Mouse (Mus musculus) gastrocnemius, adult 18-20 months (tissue): Measurements from ENCODE around the gene Slc39a11. TPM values are rescaled to one million over a fixed set of nuclear protein-coding genes. Genes with fewer than 3 reads are reported as not detected.

Experiments
- DNase-seq: peaks from one replicate; pipeline ENCODE4 v3.0.0; 2021; ENCODE audit warnings: low spot score
- total RNA-seq, 2 experiments: library from RNA; stranded (reverse); gene quantifications; 2 replicates each; pipeline ENCODE4 v1.2.3; 2021

The Slc39a11 gene
- total RNA-seq, 2 experiments from 2014 or later = 1.5 to 2.4 TPM

DNA sequence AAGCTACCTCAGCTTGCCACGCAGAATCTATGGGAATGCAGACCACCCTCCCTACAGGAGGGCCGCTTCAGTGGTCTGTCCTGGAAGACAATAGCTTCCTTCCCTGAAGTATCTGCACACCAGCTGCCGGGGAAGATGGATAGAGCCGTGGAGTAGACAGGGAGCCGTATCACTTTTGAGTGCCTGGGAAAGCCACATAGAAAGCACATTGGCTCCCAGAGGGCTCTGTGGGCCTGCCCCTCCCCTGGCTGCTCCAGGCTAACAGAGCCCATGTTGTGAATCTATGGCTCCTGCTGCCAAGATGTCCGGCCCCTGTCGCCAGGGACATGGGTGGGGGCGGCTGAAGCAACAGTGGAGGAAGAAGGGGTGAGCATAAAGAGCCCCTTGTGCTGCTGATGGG is 355.4 kb downstream of the Slc39a11 start:
- no peak for DNase-seq

DNA sequence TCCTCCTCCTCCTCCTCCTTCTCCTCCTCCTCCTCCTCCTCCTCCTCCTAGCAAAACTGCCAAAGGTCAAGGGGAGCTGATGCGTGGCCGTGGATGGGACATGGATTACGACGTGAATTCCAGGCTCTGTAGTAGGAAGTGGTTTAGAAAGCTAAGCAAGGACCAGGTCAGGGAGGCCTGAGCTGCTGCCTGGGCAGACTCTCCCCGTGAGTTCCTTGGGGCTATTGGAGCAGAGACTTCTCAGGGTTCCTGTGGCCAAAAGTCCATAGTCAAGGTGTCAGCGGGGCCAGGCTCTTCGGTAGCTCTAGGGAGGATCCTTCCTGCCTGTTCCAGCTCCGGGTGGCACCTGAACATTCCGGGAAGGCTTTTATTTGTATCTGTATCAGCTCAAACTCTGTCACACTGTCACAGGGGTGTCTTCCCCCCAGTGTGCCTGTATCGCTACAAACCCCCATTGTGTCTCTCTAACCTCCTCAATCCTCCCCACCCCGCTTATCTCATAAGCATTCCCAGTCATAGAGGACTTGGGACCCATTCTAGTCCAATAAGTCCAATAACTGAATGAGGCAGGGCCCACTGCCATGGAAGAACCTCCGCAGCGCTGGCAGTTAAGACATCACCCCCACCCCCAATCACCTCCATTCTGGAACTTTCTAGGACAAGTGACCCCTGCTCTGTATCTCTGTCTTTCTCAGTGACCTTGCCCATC is 356.8 kb downstream of the Slc39a11 start:
- no peak for DNase-seq

GRCm38 (mm10) chr11:113291781-113292714 is 357.8 kb downstream of the Slc39a11 start:
- peak; percentile 37 for DNase-seq

DNA sequence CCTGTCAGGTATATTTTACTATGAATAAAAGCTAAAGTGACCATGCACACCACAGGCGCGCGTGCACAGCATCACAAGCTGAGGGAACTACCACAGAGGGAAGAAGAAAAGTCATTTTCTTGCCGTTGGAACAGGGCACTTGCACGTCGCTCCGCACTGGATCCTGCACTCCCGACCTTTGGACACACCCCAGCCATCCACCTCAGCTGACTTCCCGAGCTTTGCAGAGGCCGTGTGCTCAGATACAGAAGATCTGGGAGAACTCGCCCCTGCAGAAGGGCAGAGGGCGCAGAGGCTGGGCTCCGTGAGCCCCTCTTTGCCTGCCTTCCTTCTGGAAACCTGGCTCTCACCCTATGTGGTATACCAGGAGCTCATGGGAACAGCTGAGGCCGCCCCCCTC is 359.0 kb downstream of the Slc39a11 start:
- no peak for DNase-seq

DNA sequence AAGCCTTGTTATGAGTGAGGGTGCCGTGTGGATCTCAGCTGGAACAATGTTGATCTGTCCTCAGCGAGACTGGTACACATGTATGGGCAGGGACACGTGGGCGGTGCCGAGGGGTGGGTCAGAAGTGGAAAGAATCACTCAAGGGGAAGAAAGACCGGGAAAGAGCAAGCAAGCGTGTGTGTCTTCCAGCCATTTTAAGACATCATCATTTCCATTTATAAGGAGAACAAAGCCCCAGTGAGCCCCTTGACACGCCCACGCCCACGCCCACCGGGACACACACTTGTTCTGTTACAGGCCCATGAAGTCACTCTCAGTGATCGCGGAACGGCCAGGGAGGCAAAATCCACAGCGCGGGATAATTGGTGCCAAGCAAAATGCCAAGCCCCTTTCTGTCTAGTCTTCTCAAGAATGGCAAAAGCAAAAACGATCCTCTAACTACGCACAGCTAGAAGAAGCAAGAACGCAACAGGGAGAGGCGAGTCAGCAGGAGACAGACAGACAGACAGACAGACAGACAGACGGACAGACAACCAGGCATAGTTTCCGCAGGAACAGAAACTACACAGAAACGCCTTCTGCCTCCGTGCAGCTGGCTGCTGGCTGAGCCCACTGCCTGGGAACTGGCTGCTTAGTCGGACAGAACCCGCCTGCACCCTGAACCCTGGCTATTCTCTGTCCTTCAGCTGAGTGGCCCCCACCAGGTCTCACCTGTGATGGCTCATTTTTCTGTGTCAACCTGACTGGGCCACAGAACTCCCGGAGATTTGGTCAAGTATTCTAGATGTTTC is 364.7 kb downstream of the Slc39a11 start:
- no peak for DNase-seq

- peak; percentile 51 for DNase-seq
Observed at GRCm38 (mm10) chr11:113283376-113283811, 366.5 kb downstream of the Slc39a11 start.

- DNase-seq = no peak
Observed at GRCm38 (mm10) chr11:113278238-113278637, 371.6 kb downstream of the Slc39a11 start.

- no peak for DNase-seq
Observed at GRCm38 (mm10) chr11:113277034-113277612, 372.8 kb downstream of the Slc39a11 start.

DNA sequence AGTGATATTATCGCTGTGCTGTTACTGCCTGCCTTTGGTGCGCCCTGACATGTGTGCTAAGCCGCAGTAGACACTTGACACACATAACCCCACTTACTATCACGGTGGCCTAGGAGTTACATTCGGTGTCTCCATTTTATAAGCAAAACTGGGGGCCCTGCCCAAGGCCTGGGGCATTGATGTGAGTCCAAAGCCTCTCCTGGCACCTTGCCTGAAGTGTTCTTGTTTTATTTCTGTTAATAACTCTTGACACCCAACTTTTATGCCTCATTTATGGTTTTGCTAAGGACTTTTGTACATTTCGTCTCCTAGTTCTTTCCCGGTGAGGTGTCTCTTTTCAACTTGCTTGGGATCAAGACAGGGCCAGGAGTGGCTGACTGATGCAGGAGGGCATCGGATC is 373.4 kb downstream of the Slc39a11 start:
- no peak for DNase-seq

- peak; percentile 28 for DNase-seq
Observed at GRCm38 (mm10) chr11:113274037-113274436, 375.8 kb downstream of the Slc39a11 start.

GRCm38 (mm10) chr11:113271857-113272256 is 378.0 kb downstream of the Slc39a11 start:
- DNase-seq = no peak

DNA sequence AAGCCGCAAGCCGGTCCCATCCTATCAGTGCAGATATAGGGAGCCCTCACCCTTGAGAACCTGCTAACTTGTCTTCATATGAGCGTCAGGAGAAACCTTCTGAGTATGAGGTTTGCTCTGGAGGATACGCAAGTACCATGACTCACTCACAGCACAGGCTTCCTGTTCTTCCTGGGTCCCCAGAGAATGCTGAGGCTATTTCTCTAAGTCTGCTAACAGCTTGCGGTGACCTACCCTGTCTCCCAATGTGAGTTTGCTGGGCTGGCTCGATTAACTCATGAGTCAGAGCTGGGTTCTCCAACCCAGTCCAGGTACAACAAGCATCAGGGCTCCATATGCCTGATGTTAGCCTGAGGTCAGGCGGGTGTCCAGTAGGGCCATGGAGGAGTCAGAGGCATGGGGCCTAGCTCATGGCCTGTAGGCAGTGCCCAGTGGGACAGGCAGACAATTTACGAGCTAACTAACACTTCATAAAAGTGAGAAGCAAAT is 381.0 kb downstream of the Slc39a11 start:
- no peak for DNase-seq

GRCm38 (mm10) chr11:113267516-113268230 is 382.2 kb downstream of the Slc39a11 start:
- no peak for DNase-seq

DNA sequence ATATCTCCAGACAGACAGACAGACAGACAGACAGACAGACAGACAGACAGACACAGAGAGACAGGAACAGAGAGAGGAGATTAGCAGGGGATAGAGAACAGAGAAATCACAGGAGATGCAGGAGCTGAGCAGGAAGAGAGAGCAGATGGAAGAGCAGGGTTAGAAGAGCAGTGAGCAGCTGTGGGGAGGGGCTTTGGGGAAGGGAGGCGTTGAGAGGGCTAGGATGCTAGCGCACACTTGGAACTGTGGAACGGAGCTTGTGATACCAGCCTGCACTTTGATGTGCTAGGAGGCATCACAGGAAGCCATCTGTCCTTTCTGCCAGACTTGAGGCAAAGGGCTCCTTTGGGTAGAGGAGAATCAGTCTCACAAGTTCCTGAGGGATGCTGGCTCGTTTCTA is 383.2 kb downstream of the Slc39a11 start:
- no peak for DNase-seq

GRCm38 (mm10) chr11:113265567-113265966 is 384.3 kb downstream of the Slc39a11 start:
- DNase-seq = no peak

- DNase-seq = no peak
Observed at GRCm38 (mm10) chr11:113263971-113264370, 385.9 kb downstream of the Slc39a11 start.

DNA sequence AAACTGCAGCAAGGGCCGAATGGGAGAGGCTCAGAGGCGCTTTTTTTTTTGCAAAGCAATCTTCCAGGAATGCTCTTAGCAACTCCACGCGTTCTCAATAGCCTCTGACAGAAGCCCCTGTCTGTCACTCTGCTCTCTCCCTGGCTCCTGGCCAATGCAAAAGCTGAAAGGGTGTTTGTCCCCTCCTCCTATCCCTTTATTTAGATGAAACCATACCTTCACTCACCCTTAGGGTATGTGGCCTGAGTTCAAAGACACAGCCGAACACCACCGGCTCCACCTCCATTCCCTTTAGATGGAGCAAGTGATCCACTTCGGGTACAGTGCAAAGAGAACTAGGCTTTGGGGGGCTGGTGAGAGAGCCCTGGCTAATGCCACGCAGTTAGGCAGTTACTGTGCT is 387.8 kb downstream of the Slc39a11 start:
- no peak for DNase-seq

- no peak for DNase-seq
Observed at GRCm38 (mm10) chr11:113261421-113261820, 388.5 kb downstream of the Slc39a11 start.

DNA sequence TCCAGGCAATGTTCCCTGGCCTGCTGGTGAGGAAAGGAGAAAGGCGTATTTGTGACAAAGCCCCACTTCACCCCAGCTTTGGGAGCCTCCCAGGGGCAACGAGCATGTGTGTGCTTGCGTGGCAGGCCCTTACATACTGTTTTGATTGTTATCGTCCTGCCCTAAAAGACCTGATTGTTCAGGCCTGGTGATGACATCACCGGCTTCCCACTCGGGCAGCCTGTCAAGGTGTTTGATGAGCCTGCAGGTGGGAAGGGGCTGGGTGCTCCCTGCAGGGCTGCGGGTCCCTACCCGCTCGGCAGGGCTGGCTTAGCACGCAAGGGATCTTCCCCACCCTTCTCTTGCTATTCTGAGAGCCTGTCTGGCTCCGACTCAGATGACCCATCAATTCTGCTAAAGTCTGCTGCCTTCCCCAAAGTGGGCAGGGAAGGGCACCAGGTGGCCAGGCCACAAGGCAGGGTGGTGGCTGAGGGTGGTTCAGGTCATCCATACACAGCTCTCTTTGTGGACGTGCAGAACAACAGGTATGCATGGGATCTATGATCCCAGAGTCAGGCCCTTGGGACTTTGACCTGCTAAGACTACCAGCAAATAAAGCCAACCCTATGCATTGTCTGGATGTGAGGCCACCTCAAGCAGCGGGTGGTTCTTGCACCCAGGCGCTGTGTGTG is 390.0 kb downstream of the Slc39a11 start:
- no peak for DNase-seq

GRCm38 (mm10) chr11:113258016-113258415 is 391.9 kb downstream of the Slc39a11 start:
- no peak for DNase-seq
